Mouse (Mus musculus): ENCODE results near the gene Sqstm1.
A peak's percentile ranks its signal among the peaks of the same experiment; 100 is the strongest.

DNA sequence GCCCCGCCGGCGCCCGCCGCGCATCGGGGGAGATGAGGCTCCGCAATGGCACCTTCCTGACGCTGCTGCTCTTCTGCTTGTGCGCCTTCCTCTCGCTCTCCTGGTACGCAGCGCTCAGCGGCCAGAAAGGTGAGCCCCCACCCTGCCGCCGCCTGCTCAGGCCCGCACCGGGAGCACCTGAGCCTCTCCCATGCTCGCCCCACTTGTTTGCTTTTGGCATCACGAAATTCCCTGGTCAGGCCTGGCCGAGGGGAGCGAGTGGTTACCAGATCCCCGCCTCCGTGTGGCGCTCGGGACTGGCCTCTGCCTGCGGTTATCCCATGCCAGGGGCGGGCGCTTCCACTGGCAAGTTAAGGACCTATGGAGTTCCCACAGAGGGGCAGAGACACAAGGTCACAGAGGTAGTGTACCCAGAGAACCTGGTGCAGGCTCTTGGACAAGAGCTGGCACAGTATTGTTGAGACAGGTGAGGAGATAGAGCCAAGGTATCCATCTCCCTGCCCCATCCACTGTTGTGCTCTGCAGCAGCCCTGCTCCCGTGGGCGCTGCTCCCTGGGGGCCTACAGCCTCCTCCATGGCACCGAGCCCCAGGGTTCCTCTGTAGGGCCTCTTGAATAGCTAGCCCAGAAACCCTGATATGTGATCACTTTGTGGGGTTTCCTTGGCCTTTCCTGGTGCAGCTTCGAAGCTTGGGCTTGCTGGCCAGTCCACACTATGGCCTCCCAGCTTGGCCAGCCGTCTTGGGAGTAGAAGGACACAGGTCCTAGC is 15.2 kb upstream of the Sqstm1 start:
- TF ChIP-seq CTCF (conservative IDR thresholded peaks at IDR 0.05 in 1 of 2, IDR thresholded peaks at IDR 0.05 in 1 of 2; ENCODE audit: low read depth in 2 of 2, low read length in 2 of 2) (no peak), POLR2AphosphoS2 (IDR thresholded peaks at IDR 0.05; ENCODE audit: low read depth, low read length) (no peak), UBTF (IDR thresholded peaks at IDR 0.05; ENCODE audit: low read depth, low read length) (no peak; the same call in 1 of the 2 replicates), POLR2A (IDR thresholded peaks at IDR 0.05; ENCODE audit: low read depth, low read length) (no peak), NRF1 (IDR thresholded peaks at IDR 0.05; ENCODE audit: low read depth, low read length) (no peak), MXI1 (IDR thresholded peaks at IDR 0.05; ENCODE audit: low read depth, low read length) (peak; percentile 48), SIN3A (IDR thresholded peaks at IDR 0.05; ENCODE audit: low read length) (peak; percentile 28; the same call in 1 of the 2 replicates), RAD21 (IDR thresholded peaks at IDR 0.05; ENCODE audit: low read depth, low read length) (no peak), EP300 (IDR thresholded peaks at IDR 0.05; ENCODE audit: low read length) (no peak), ZNF384 (IDR thresholded peaks at IDR 0.05; ENCODE audit: low read depth, low read length) (no peak), KAT2A (IDR thresholded peaks at IDR 0.05; ENCODE audit: insufficient replicate concordance, low read length) (no peak), SMC3 (IDR thresholded peaks at IDR 0.05; ENCODE audit: low read depth, low read length) (no peak)
